Mouse (Mus musculus) spleen, adult 2 months (tissue): ENCODE measurements around the gene Abca1.

ENCODE experiments used
- CTCF ChIP-seq: fragments of 200-500 bp; IDR thresholded peaks from 2 replicates; pipeline ENCODE4 v1.5.1; 2011; ENCODE audit warnings: mild to moderate bottlenecking, inconsistent platforms; ENCODE audit not compliant: insufficient read depth, insufficient read length, insufficient replicate concordance; ENCODE audit errors: extremely low read depth
- POLR2A ChIP-seq: fragments of 200-500 bp; IDR thresholded peaks from 2 replicates; pipeline ENCODE4 v1.6.1; 2011; ENCODE audit warnings: low read depth, low read length, inconsistent platforms

DNA sequence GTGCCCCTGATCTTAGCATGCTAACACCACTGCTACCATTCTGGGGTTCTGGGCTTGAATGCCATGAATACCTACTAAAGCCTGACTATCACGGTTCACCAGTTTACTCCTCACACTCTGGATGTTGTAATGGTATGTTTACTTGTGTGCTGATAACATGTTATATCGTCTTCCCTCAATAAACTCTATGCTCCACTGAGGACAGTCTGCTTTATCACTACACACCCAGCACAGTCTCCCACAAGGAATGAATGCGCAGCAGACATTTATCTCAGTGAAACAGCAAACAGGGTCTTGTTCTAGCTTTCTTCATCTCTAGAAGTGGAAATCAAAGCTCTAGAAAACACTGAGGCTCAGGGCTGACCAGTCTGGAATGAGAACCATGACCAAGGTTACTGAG lies 20.7 kb downstream of the Abca1 start:
- TF ChIP-seq CTCF, result no peak
- TF ChIP-seq POLR2A, result no peak
